Mouse (Mus musculus) telencephalon, adult 2 months (tissue): ENCODE data around the gene C1qb.

ENCODE experiments used
- DNase-seq: peaks from one replicate; pipeline ENCODE4 v3.0.0-alpha.2; 2011; ENCODE audit warnings: low read depth, low spot score

C1qb gene

GRCm38 (mm10) chr4:136842802-136843201, 43.2 kb downstream of the C1qb start:
- DNase-seq, result no peak

GRCm38 (mm10) chr4:136842033-136842432, 44.0 kb downstream of the C1qb start:
- no peak for DNase-seq

GRCm38 (mm10) chr4:136841056-136841455, 44.9 kb downstream of the C1qb start:
- no peak for DNase-seq

- no peak for DNase-seq
Observed at GRCm38 (mm10) chr4:136838462-136838861, 47.5 kb downstream of the C1qb start.

- DNase-seq, result no peak
Observed at GRCm38 (mm10) chr4:136838026-136838425, 48.0 kb downstream of the C1qb start.

- DNase-seq, result no peak
Observed at GRCm38 (mm10) chr4:136836387-136836931, 49.5 kb downstream of the C1qb start.

- DNase-seq, result no peak
Observed at GRCm38 (mm10) chr4:136835621-136836386, 50.2 kb downstream of the C1qb start, which contains the start of gene Ephb2. Gene Ephb2, minus strand, starts transcription at chr4:136835988.

- no peak for DNase-seq
Observed at GRCm38 (mm10) chr4:136834815-136835620, 51.0 kb downstream of the C1qb start.

- DNase-seq, result no peak
Observed at GRCm38 (mm10) chr4:136834439-136834814, 51.6 kb downstream of the C1qb start.

GRCm38 (mm10) chr4:136833619-136834351, 52.2 kb downstream of the C1qb start:
- DNase-seq, result no peak

GRCm38 (mm10) chr4:136832559-136833232, 53.3 kb downstream of the C1qb start:
- DNase-seq, result no peak

- DNase-seq, result no peak
Observed at GRCm38 (mm10) chr4:136830272-136830823, 55.6 kb downstream of the C1qb start.
